In the genomic region with DNA sequence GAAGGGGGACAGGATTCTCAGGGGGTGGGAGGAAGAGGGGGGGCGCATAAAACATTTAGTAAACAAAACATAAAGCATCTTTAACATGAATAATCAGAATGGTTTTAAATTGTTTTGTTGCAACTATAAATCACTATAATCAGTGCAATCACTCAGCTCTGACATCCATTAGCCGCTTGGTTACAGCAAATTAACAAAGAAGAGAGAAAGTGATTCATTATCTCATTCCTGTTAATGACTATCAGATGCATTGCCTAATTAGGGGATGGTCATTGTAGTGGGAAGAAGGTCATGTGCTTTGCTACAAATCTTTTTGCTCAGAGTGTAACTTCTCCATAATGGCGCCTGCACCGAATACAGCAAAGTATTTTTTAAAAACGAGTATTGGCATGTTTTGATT, we compare ENCODE assay signal across 18 mouse cellular contexts.
DNase-seq lines count a peak whose midpoint lies in the region; ATAC-seq and TF ChIP-seq lines count a peak whose summit lies in the region.
"Had no signal": no experiment of that assay in that cellular context is flagged by ENCODE, and none has a peak within 500 bp of the region (broad histone marks: within the 10 kb centered on the region; RNA-seq: fewer than 3 reads in every experiment).

No protein-coding gene starts in this region.

- WGBS in midbrain, embryonic 13.5 days: 85% methylated on average over 5 of the region's 5 CpGs

- DNase-seq in layer of hippocampus, adult 2 months (ENCODE audit: low spot score in 2 of 2): no peak
- DNase-seq in layer of hippocampus, adult 11-12 months (ENCODE audit: low spot score): no peak
- peak; percentile 65 for DNase-seq in brain, embryonic 14.5 days (ENCODE audit: low read depth)
- peak; percentile 68 for DNase-seq in retina, embryonic 14.5 days (ENCODE audit: low spot score)
- DNase-seq: adrenal gland, adult 8-10 months; adrenal gland, postnatal 25 days; cerebellum, adult 18-20 months; cerebellum, adult 9-10 months; cerebellum, postnatal 14 days; gastrocnemius, postnatal 36 days; heart, adult 11 months had no signal

- TF ChIP-seq CTCF in layer of hippocampus, adult 2 months (conservative IDR thresholded peaks at IDR 0.05): no peak
- TF ChIP-seq CTCF in brain, embryonic 14.5 days (IDR thresholded peaks at IDR 0.05; ENCODE audit: borderline replicate concordance, extremely low read depth, insufficient read depth, insufficient read length): no peak

- H3K4me1 ChIP-seq in midbrain, embryonic 13.5 days (replicated peaks): 0 out of 2 replicates have a peak, but pooled peaks cover 3% of the 10 kb centered on the region

- no peak overlapping the region for H3K9ac ChIP-seq in midbrain, embryonic 13.5 days (replicated peaks)
- H3K9ac ChIP-seq: forebrain, embryonic 15.5 days; hindbrain, embryonic 12.5 days; hindbrain, embryonic 15.5 days had no signal

- H3K27ac ChIP-seq in layer of hippocampus, adult 2 months: 0 out of 2 replicates have a peak overlapping the region, but pooled peaks have one; percentile 54
- no peak overlapping the region for H3K27ac ChIP-seq in midbrain, embryonic 13.5 days
- H3K27ac ChIP-seq: forebrain, embryonic 15.5 days; hindbrain, embryonic 12.5 days; hindbrain, embryonic 15.5 days had no signal

- no peaks in the 10 kb centered on the region for H3K9me3 ChIP-seq in midbrain, embryonic 13.5 days
- H3K9me3 ChIP-seq: forebrain, embryonic 15.5 days; hindbrain, embryonic 12.5 days; hindbrain, embryonic 15.5 days had no signal

- H3K36me3 ChIP-seq in midbrain, embryonic 13.5 days: no peaks in the 10 kb centered on the region; the same call in 1 of the 2 replicates
- H3K36me3 ChIP-seq: forebrain, embryonic 15.5 days; hindbrain, embryonic 15.5 days had no signal

- no peaks in the 10 kb centered on the region for H3K27me3 ChIP-seq in midbrain, embryonic 13.5 days
- H3K27me3 ChIP-seq: forebrain, embryonic 15.5 days; hindbrain, embryonic 12.5 days; hindbrain, embryonic 15.5 days had no signal

- no peak overlapping the region for H3K4me2 ChIP-seq in midbrain, embryonic 13.5 days (replicated peaks)
- H3K4me2 ChIP-seq: forebrain, embryonic 15.5 days; heart, embryonic 11.5 days; hindbrain, embryonic 12.5 days; hindbrain, embryonic 15.5 days had no signal

- TF ChIP-seq POLR2A in brain, embryonic 14.5 days (IDR thresholded peaks at IDR 0.05; ENCODE audit: borderline replicate concordance, extremely low read depth, insufficient read depth, insufficient read length, poor library complexity, severe bottlenecking): no peak

- no peak overlapping the region for H3K4me3 ChIP-seq in layer of hippocampus, adult 2 months
- no peak overlapping the region for H3K4me3 ChIP-seq in midbrain, embryonic 13.5 days (replicated peaks)
- H3K4me3 ChIP-seq: forebrain, embryonic 15.5 days; hindbrain, embryonic 12.5 days; hindbrain, embryonic 15.5 days had no signal

- ATAC-seq in midbrain, embryonic 13.5 days: no peak
- no peak for ATAC-seq in erythroid progenitor cell, adult 5-6 weeks (replicated peaks; ENCODE audit: low FRiP score, poor library complexity, severe bottlenecking)
- ATAC-seq: activated CD4-positive, CD25-positive, alpha-beta regulatory T cell, adult 4 months had no signal

Comparison
In these comparisons a context has a peak if more than half of its experiments do, and no peak if none do; other contexts are left out.
1. DNase-seq: peak in brain, embryonic 14.5 days (single experiment) and retina, embryonic 14.5 days (single experiment); none in layer of hippocampus, adult 2 months (0 of 2) and layer of hippocampus, adult 11-12 months (single experiment).